In genomic region chr16:29745486-29745885, GRCm38 (mm10) we compare ENCODE assay signal across 22 mouse cellular contexts.
DNase-seq lines count a peak whose midpoint lies in the region; TF ChIP-seq lines count a peak whose summit lies in the region.
"Had no signal": no experiment of that assay in that cellular context is flagged by ENCODE, and none has a peak within 500 bp of the region (broad histone marks: within the 10 kb centered on the region; RNA-seq: fewer than 3 reads in every experiment).

No protein-coding gene starts in this region.

- H3K79me2 ChIP-seq in heart, adult 2 months (replicated peaks; ENCODE audit: control insufficient read depth, insufficient read depth, low read length), result no peaks in the 10 kb centered on the region

- TF ChIP-seq CTCF in heart, adult 2 months (IDR thresholded peaks at IDR 0.05), result no peak
- TF ChIP-seq CTCF in left cerebral cortex, adult 2 months (IDR thresholded peaks at IDR 0.05), result no peak

- H3K27me3 ChIP-seq in heart, adult 2 months (ENCODE audit: control insufficient read depth, insufficient read depth, low read length), result no peaks in the 10 kb centered on the region
- H3K27me3 ChIP-seq: embryonic facial prominence, embryonic 15.5 days had no signal

- no peak overlapping the region for H3K9ac ChIP-seq in heart, adult 2 months (ENCODE audit: low read depth, low read length)
- H3K9ac ChIP-seq: embryonic facial prominence, embryonic 15.5 days; forebrain, embryonic 12.5 days; heart, embryonic 13.5 days; liver, postnatal 0 days; midbrain, embryonic 12.5 days; neural tube, embryonic 13.5 days had no signal

- no peak for TF ChIP-seq EP300 in heart, adult 2 months (IDR thresholded peaks at IDR 0.05; ENCODE audit: insufficient read depth, low read depth, low read length)

- WGBS in heart, adult 2 months, result 67% methylated on average over 5 of the region's 5 CpGs

- no peak for TF ChIP-seq POLR2A in heart, adult 2 months (IDR thresholded peaks at IDR 0.05; ENCODE audit: insufficient read depth, low read depth, low read length)

- H3K4me1 ChIP-seq in heart, adult 2 months (ENCODE audit: control insufficient read depth, insufficient read depth, low read length), result no peaks in the 10 kb centered on the region
- H3K4me1 ChIP-seq: forebrain, embryonic 12.5 days; midbrain, embryonic 12.5 days had no signal

- no peaks in the 10 kb centered on the region for H3K36me3 ChIP-seq in heart, adult 2 months (ENCODE audit: control insufficient read depth, insufficient read depth, low read length)
- H3K36me3 ChIP-seq: embryonic facial prominence, embryonic 15.5 days; forebrain, embryonic 12.5 days; heart, embryonic 13.5 days; hindbrain, embryonic 10.5 days; limb, embryonic 10.5 days; midbrain, embryonic 12.5 days; neural tube, embryonic 13.5 days had no signal

- no peak overlapping the region for H3K4me3 ChIP-seq in heart, adult 2 months
- H3K4me3 ChIP-seq in left cerebral cortex, adult 2 months, result no peak overlapping the region
- H3K4me3 ChIP-seq: embryonic facial prominence, embryonic 15.5 days; forebrain, embryonic 12.5 days; heart, embryonic 13.5 days; hindbrain, embryonic 10.5 days; layer of hippocampus, adult 2 months; limb, embryonic 10.5 days; midbrain, embryonic 12.5 days; neural tube, embryonic 13.5 days had no signal

- intact Hi-C loops in heart, adult 2 months (cut with DNase I), result no loop called here
- intact Hi-C loops in gastrocnemius, postnatal 14 days (cut with DNase I; ENCODE audit: low total_unique reads), result no loop called here
- intact Hi-C loops in heart, postnatal 36 days (cut with DNase I), result no loop called here
- intact Hi-C loops in left cerebral cortex, adult 2 months (cut with DNase I), result no loop called here

- no peak overlapping the region for H3K27ac ChIP-seq in heart, adult 2 months
- no peak overlapping the region for H3K27ac ChIP-seq in left cerebral cortex, adult 2 months
- H3K27ac ChIP-seq: embryonic facial prominence, embryonic 15.5 days; forebrain, embryonic 12.5 days; heart, embryonic 13.5 days; hindbrain, embryonic 10.5 days; layer of hippocampus, adult 2 months; limb, embryonic 10.5 days; midbrain, embryonic 12.5 days; neural tube, embryonic 13.5 days had no signal

- peak; percentile 71 to 85 for DNase-seq in cerebellum, postnatal 10 days
- DNase-seq in cerebellum, adult 9-10 months, result no peak
- peak; percentile 54 to 73 for DNase-seq in heart, adult 2 months
- DNase-seq in heart, postnatal 4 days, result no peak
- peak; percentile 43 for DNase-seq in gastrocnemius, postnatal 14 days
- peak; percentile 54 to 68 for DNase-seq in heart, postnatal 36 days
- DNase-seq in left cerebral cortex, adult 2 months (ENCODE audit: extremely low spot score in 1 of 2, low spot score in 2 of 2), result no peak
- DNase-seq: cerebellum, adult 11 months; cerebellum, postnatal 36 days; kidney, adult 18-20 months; kidney, postnatal 10 days; liver, postnatal 0 days; lung, postnatal 10 days; thymus, postnatal 36 days had no signal

Comparison
In these comparisons a context has a peak if more than half of its experiments do, and no peak if none do; other contexts are left out.
1. DNase-seq: peak in cerebellum, postnatal 10 days (2 of 2), heart, adult 2 months (2 of 2), gastrocnemius, postnatal 14 days (single experiment) and heart, postnatal 36 days (2 of 2); none in cerebellum, adult 9-10 months (single experiment), heart, postnatal 4 days (single experiment) and left cerebral cortex, adult 2 months (0 of 2).